Mouse (Mus musculus) limb, embryonic 11.5 days (tissue): ENCODE measurements around the gene Csnk1e. TPM values are rescaled to one million over a fixed set of nuclear protein-coding genes. Genes with fewer than 3 reads are reported as not detected.

Experiments used
- ATAC-seq: fragments of 200-750 bp; cut with Nextera tagmentation; 2 replicates; pipeline ENCODE4 v1.8.0; 2017; ENCODE audit warnings: low read depth; ENCODE audit not compliant: insufficient number of reproducible peaks, low FRiP score, low TSS enrichment
- DNase-seq: peaks from one replicate; pipeline ENCODE4 v3.0.0-alpha.2; 2015; ENCODE audit warnings: low spot score
- H3K27ac ChIP-seq: fragments of 300-500 bp; sonication (generic); replicated peaks from 2 replicates; pipeline ENCODE4 v1.5.1; 2014; ENCODE audit warnings: low read depth, mild to moderate bottlenecking, low read length
- H3K27me3 ChIP-seq: fragments of 300-500 bp; sonication (generic); 2 replicates; pipeline ENCODE4 v1.6.1; 2014; ENCODE audit warnings: mild to moderate bottlenecking, low read length, mixed read lengths; ENCODE audit not compliant: control insufficient read depth, insufficient read depth
- H3K36me3 ChIP-seq: fragments of 300-500 bp; sonication (generic); 2 replicates; pipeline ENCODE4 v1.6.1; 2014; ENCODE audit warnings: mild to moderate bottlenecking, low read length, moderate library complexity, mixed read lengths; ENCODE audit not compliant: control insufficient read depth, insufficient read depth
- H3K4me1 ChIP-seq: fragments of 300-500 bp; sonication (generic); 2 replicates; pipeline ENCODE4 v1.6.1; 2014; ENCODE audit warnings: low read length, mixed read lengths; ENCODE audit not compliant: control insufficient read depth, insufficient read depth
- H3K4me2 ChIP-seq: fragments of 300-500 bp; sonication (generic); 2 replicates; pipeline ENCODE4 v1.6.1; 2014; ENCODE audit warnings: low read depth, mild to moderate bottlenecking, moderate library complexity; ENCODE audit not compliant: severe bottlenecking
- H3K4me3 ChIP-seq: fragments of 300-500 bp; sonication (generic); 2 replicates; pipeline ENCODE4 v1.5.1; 2014; ENCODE audit warnings: low read depth, low read length
- H3K9ac ChIP-seq: fragments of 300-500 bp; sonication (generic); 2 replicates; pipeline ENCODE4 v1.6.1; 2014; ENCODE audit warnings: mild to moderate bottlenecking, low read length
- H3K9me3 ChIP-seq: fragments of 300-500 bp; sonication (generic); 2 replicates; pipeline ENCODE4 v1.6.1; 2016; ENCODE audit warnings: low read length; ENCODE audit not compliant: control insufficient read depth
- WGBS: fragments of 180-500 bp; shearing (Covaris S2); extraction: QIAGEN DNeasy Blood & Tissue Kit; methylation state at CpG from one replicate; pipeline ENCODE4 v1.1.7; 2014; 5-methylcytosine and 5-hydroxymethylcytosine counted together
- polyA plus RNA-seq: library from polyadenylated mRNA; unstranded; fragments of >200 nt; fragmentation: Nextera tagmentation; extraction: Ambion mirVana; gene quantifications from 2 replicates; pipeline ENCODE4 v1.2.1, GENCODE M21; 2014

Gene Csnk1e
- 149 and 156 TPM in 2 replicates for polyA plus RNA-seq

GRCm38 (mm10) chr15:79455106-79455810, at the start of gene Csnk1e:
Csnk1e (minus strand) TSS chr15:79455566.
- Histone ChIP-seq H3K4me3 (peak within 1 kb of the TSS; percentile 30), H3K4me1 (peaks cover 3% of the 10 kb centered on the region; the same call in 1 of the 2 replicates), H3K27ac (no peak within 1 kb of the TSS), H3K9ac (peak within 1 kb of the TSS; percentile 50; the same call in 1 of the 2 replicates), H3K27me3 (no peaks in the 10 kb centered on the region), H3K36me3 (no peaks in the 10 kb centered on the region), H3K4me2 (peak within 1 kb of the TSS; percentile 66), H3K9me3 (no peaks in the 10 kb centered on the region; the same call in 1 of the 2 replicates)
- 3% methylated on average over 24 of the region's 24 CpGs for WGBS
- ATAC-seq (peak; percentile 67; the same call in 1 of the 2 replicates), DNase-seq (peak; percentile 82)

GRCm38 (mm10) chr15:79504707-79505452, 49.5 kb upstream of the Csnk1e start, which contains the start of gene Kcnj4:
Kcnj4 (minus strand) TSS chr15:79505241.
- Histone ChIP-seq H3K27me3 (peaks cover 73% of the 10 kb centered on the region), H3K4me2 (peak within 1 kb of the TSS; percentile 100), H3K9me3 (no peaks in the 10 kb centered on the region), H3K36me3 (no peaks in the 10 kb centered on the region), H3K4me3 (peak within 1 kb of the TSS; percentile 54), H3K9ac (peak within 1 kb of the TSS; percentile 53), H3K4me1 (peaks cover 8% of the 10 kb centered on the region), H3K27ac (no peak within 1 kb of the TSS)
- under 1% methylated on average over 59 of the region's 60 CpGs for WGBS
- peak; percentile 45 for DNase-seq
- ATAC-seq = no peak

- Histone ChIP-seq H3K4me2 (no peak overlapping the region), H3K9me3 (no peaks in the 10 kb centered on the region), H3K4me1 (peaks cover 8% of the 10 kb centered on the region), H3K9ac (no peak overlapping the region), H3K36me3 (no peaks in the 10 kb centered on the region), H3K27me3 (peaks cover 71% of the 10 kb centered on the region), H3K27ac (no peak overlapping the region), H3K4me3 (no peak overlapping the region)
- DNase-seq (no peak), ATAC-seq (no peak)
- 75% methylated on average over 5 of the region's 5 CpGs for WGBS
Measured at GRCm38 (mm10) chr15:79503438-79503837, 48.1 kb upstream of the Csnk1e start.

- 23% methylated on average over 17 of the region's 18 CpGs for WGBS
- no peak overlapping the region for H3K4me2 ChIP-seq
- ATAC-seq = no peak
- DNase-seq = no peak
- no peaks in the 10 kb centered on the region for H3K36me3 ChIP-seq
- H3K27me3 ChIP-seq = peaks cover 68% of the 10 kb centered on the region
- H3K4me1 ChIP-seq = peaks cover 8% of the 10 kb centered on the region
- no peak overlapping the region for H3K9ac ChIP-seq
- H3K4me3 ChIP-seq = no peak overlapping the region
- H3K9me3 ChIP-seq = no peaks in the 10 kb centered on the region
- H3K27ac ChIP-seq = no peak overlapping the region
Measured at GRCm38 (mm10) chr15:79502891-79503341, 47.5 kb upstream of the Csnk1e start.

- Histone ChIP-seq H3K27ac (no peak overlapping the region), H3K4me2 (no peak overlapping the region), H3K36me3 (no peaks in the 10 kb centered on the region), H3K9me3 (no peaks in the 10 kb centered on the region), H3K4me1 (peaks cover 5% of the 10 kb centered on the region), H3K4me3 (no peak overlapping the region), H3K27me3 (peaks cover 40% of the 10 kb centered on the region), H3K9ac (no peak overlapping the region)
- ATAC-seq (no peak), DNase-seq (no peak)
- WGBS = 87% methylated on average over 17 of the region's 17 CpGs
Measured at GRCm38 (mm10) chr15:79500110-79500509, 44.7 kb upstream of the Csnk1e start.

GRCm38 (mm10) chr15:79493527-79493926, 38.2 kb upstream of the Csnk1e start:
- 49% methylated on average over 18 of the region's 18 CpGs for WGBS
- no peak overlapping the region for H3K27ac ChIP-seq
- no peak overlapping the region for H3K9ac ChIP-seq
- no peaks in the 10 kb centered on the region for H3K9me3 ChIP-seq
- H3K4me3 ChIP-seq = no peak overlapping the region
- no peak overlapping the region for H3K4me2 ChIP-seq
- peaks cover 8% of the 10 kb centered on the region; the same call in 1 of the 2 replicates for H3K27me3 ChIP-seq
- DNase-seq = no peak
- no peak for ATAC-seq
- no peaks in the 10 kb centered on the region for H3K4me1 ChIP-seq
- no peaks in the 10 kb centered on the region for H3K36me3 ChIP-seq

GRCm38 (mm10) chr15:79489463-79489862, 34.1 kb upstream of the Csnk1e start:
- WGBS = 68% methylated on average over 11 of the region's 11 CpGs
- Histone ChIP-seq H3K9me3 (no peaks in the 10 kb centered on the region), H3K27me3 (peaks cover 8% of the 10 kb centered on the region; the same call in 1 of the 2 replicates), H3K4me1 (no peaks in the 10 kb centered on the region), H3K4me2 (no peak overlapping the region), H3K27ac (no peak overlapping the region), H3K36me3 (no peaks in the 10 kb centered on the region), H3K4me3 (no peak overlapping the region), H3K9ac (no peak overlapping the region)
- DNase-seq = no peak
- no peak for ATAC-seq

GRCm38 (mm10) chr15:79481181-79481688, 25.9 kb upstream of the Csnk1e start:
- H3K9me3 ChIP-seq = no peaks in the 10 kb centered on the region
- no peaks in the 10 kb centered on the region for H3K36me3 ChIP-seq
- H3K4me2 ChIP-seq = no peak overlapping the region
- H3K27ac ChIP-seq = no peak overlapping the region
- H3K27me3 ChIP-seq = peaks cover 18% of the 10 kb centered on the region
- no peak overlapping the region for H3K4me3 ChIP-seq
- WGBS = 6% methylated on average over 15 of the region's 15 CpGs
- no peak for ATAC-seq
- no peaks in the 10 kb centered on the region for H3K4me1 ChIP-seq
- H3K9ac ChIP-seq = no peak overlapping the region
- no peak for DNase-seq
